Mouse (Mus musculus): ENCODE measurements at regions not wholly inside any gene's neighbourhood (a gene's known extent, or its start where the extent isn't known, plus 50 kb on each side); places are given as distances from the start of the nearest gene placed in this dataset.

GRCm38 (mm10) chr15:97438235-97438760 lies 191.2 kb upstream of the Amigo2 start:
- TF ChIP-seq MAX (IDR thresholded peaks at IDR 0.05; ENCODE audit: low read length) (no peak), BHLHE40 (IDR thresholded peaks at IDR 0.05; ENCODE audit: borderline replicate concordance, low read depth, low read length) (no peak), NELFE (IDR thresholded peaks at IDR 0.05; ENCODE audit: low read depth, low read length) (no peak), CTCF (IDR thresholded peaks at IDR 0.05 in 2 of 3, conservative IDR thresholded peaks at IDR 0.05 in 1 of 3; ENCODE audit: control insufficient read depth in 1 of 3, insufficient read depth in 1 of 3, low read depth in 2 of 3, low read length in 3 of 3, poor library complexity in 1 of 3, severe bottlenecking in 1 of 3) (no peak), POLR2A (IDR thresholded peaks at IDR 0.05; ENCODE audit: control insufficient read depth in 1 of 2, insufficient read depth in 1 of 2, low read depth in 1 of 2, low read length in 2 of 2, poor library complexity in 1 of 2) (no peak), CHD1 (IDR thresholded peaks at IDR 0.05; ENCODE audit: low read depth, low read length) (no peak), JUND (IDR thresholded peaks at IDR 0.05; ENCODE audit: low read depth, low read length) (no peak), ZKSCAN1 (IDR thresholded peaks at IDR 0.05; ENCODE audit: low read depth, low read length) (no peak), KAT2A (conservative IDR thresholded peaks at IDR 0.05; ENCODE audit: low read depth, low read length) (no peak), HCFC1 (IDR thresholded peaks at IDR 0.05; ENCODE audit: low read depth, low read length) (no peak), ZC3H11A (IDR thresholded peaks at IDR 0.05; ENCODE audit: low read depth, low read length) (no peak), POLR2AphosphoS2 (IDR thresholded peaks at IDR 0.05; ENCODE audit: low read length) (no peak), RAD21 (IDR thresholded peaks at IDR 0.05; ENCODE audit: low read depth, low read length) (no peak)

Data from MEL (cell line).